Comparison of ENCODE assay signal across 8 mouse cellular contexts in the genomic region with DNA sequence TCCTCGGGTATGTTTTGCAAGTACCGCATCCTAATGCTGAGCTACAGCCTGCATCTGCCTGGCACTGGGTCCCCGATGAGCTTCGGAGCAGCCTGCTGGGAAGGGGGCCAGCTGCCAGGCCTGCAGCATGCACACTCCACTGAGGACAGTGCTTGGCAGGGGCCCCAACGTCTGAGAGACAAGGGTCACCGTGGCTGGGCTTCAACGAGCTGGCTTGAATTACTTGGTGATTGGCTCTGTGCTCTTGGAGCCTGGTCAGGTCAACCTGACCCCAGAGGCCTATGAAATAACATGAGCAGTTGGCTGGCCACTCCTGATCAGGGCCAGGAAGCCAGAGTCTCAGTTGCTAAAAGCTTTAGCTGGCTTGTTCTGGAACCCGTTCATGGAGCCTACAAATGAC.
DNase-seq lines count a peak whose midpoint lies in the region; ATAC-seq lines count a peak whose summit lies in the region.

No protein-coding gene starts in this region.

- no peaks in the 10 kb centered on the region for H3K36me3 ChIP-seq in heart, embryonic 10.5 days

- no peak overlapping the region for H3K4me3 ChIP-seq in heart, embryonic 10.5 days

- peak; percentile 99 for DNase-seq in heart, adult 11 months
- DNase-seq in heart, embryonic 10.5 days (ENCODE audit: low spot score): no peak
- peak; percentile 42 for DNase-seq in brain, embryonic 18.5 days (ENCODE audit: low read depth, low spot score)
- peak; percentile 23 to 39 for DNase-seq in frontal cortex, postnatal 25 days (ENCODE audit: low spot score in 2 of 2)
- peak; percentile 82 to 88 for DNase-seq in kidney, adult 8-10 months
- peak; percentile 41 to 44 for DNase-seq in left cerebral cortex, postnatal 36 days (ENCODE audit: low spot score in 2 of 2)
- peak; percentile 62 for DNase-seq in right cerebral cortex, postnatal 14 days

- peaks cover 5% of the 10 kb centered on the region for H3K4me1 ChIP-seq in heart, embryonic 10.5 days

- H3K27me3 ChIP-seq in heart, embryonic 10.5 days (ENCODE audit: insufficient read depth, poor library complexity, severe bottlenecking): peaks cover 98% of the 10 kb centered on the region

- no peaks in the 10 kb centered on the region for H3K9me3 ChIP-seq in heart, embryonic 10.5 days

- no peak overlapping the region for H3K27ac ChIP-seq in heart, embryonic 10.5 days

- ATAC-seq in megakaryocyte-erythroid progenitor cell, adult 5-6 weeks (replicated peaks; ENCODE audit: low FRiP score, low TSS enrichment, poor library complexity, severe bottlenecking): no peak

- intact Hi-C loops in left cerebral cortex, postnatal 36 days (cut with DNase I): no loop called here

- WGBS in heart, embryonic 10.5 days: 63% methylated on average over 8 of the region's 8 CpGs
